Mouse (Mus musculus): ENCODE results near the gene Apol9b.

The Apol9b gene

DNA sequence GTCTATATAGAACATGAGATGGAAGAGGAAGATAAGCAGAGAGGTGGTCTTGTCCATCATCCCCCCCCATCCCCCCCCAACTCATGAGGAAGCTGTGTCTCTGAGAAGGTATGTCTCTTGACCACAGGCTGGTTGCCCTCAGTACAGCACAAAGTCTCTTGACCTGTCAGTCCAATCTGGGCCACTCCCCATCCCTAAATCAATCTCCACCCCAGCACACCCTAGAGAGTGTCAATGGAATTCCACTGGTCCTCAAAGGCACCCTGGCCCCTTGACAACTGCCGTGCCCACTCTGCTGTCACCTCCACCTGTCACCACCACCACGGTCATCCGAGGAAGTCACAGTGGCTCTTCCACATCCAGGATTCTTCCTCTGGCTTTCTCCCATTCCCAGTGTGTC lies 19.6 kb downstream of the Apol9b start:
- no peak for DNase-seq

DNA sequence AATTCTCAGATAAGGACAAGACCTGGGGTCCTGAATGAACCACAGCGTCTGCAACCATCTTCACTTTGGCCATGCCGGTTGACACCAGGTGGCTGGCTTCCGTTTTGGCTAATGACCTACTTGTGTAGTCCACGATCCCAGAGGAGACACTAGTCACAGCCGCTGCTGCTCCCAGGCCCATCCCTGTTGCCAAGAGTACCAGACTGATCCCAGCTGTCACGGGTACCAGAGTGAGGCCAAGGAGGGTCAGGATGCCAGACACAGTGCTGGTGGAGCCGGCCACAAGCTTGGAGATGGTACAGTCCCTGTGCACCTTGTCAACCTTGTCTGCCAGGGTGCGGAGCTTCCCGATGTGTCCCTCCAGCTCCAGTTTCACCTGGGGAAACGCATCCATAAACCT lies 20.9 kb downstream of the Apol9b start:
- DNase-seq = no peak

DNA sequence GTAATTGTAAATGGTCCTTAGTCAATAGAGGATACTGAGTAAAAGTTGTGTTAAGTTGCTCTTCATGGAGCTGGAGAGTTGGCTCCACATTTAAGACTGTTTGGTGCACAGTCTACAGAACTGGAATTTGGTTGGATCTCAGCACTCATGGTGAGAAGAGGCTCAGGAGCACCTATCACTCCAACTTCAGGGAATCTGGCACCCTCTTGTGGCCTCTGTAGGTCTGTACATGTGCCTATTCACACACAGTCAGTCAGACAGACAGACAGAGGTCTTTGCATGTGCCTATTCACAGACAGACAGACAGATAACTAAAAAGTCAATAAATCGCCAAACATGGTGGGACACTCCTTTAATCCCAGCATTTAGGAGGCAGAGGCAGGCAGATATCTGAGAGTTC lies 21.6 kb downstream of the Apol9b start:
- DNase-seq = peak; percentile 75

DNA sequence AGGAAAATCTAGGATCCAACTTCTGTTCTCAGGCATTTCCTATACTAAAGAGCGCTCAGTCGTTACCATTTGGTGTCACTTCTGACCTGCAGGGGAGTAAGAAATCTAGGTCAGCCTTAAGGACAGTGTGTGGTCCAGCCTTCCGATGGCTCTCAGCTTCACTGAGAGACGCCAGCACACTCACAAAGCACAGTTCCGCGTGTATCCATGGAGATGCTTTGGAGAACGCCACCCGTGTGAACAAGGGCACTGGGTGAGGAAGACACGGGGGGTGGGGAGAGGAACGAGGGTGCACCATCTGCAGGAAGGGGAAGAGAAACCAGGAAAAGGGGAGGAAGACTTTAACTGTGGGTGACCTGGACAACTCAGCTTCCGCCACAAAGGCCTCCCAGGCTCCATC lies 23.6 kb downstream of the Apol9b start:
- DNase-seq = no peak

DNA sequence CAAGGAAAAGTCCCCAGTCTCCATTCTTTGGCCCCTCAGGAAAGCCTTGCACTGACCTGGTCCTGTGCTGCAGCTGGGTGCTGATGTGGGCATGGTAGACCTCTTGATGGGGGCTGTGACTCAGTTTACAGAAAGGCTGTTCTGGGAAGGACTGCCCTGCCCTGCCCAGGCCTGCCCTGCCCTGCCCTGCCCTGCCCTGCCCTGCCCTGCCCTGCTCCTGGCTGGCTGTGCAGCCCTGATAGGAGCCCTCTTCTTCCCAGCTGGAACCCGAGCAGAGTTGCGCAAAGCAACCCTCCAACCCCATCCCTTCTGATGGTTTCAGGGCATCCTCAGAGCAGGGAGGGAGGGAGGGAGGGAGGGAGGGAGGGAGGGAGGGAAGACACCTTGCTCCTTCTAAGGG lies 26.3 kb downstream of the Apol9b start:
- DNase-seq = no peak

DNA sequence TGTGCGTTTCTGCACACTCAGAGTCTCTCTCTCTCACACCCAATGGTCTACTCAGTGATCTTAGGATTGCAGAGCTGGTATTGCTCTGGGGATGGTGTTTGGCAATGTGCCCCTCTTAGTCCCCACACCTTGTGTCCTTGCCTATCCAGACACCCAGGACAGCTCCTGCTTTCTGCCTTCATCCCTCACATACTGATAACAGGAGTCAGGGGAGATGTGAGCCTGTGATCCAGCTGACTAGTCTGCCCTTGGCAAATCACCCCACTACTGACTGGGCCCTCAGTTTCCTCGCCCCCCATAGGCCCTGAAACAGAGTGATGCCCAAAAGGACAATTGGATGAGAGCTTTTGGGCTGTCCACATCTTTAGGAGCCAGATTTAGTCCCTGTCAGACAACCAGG lies 27.2 kb downstream of the Apol9b start:
- no peak for DNase-seq

DNA sequence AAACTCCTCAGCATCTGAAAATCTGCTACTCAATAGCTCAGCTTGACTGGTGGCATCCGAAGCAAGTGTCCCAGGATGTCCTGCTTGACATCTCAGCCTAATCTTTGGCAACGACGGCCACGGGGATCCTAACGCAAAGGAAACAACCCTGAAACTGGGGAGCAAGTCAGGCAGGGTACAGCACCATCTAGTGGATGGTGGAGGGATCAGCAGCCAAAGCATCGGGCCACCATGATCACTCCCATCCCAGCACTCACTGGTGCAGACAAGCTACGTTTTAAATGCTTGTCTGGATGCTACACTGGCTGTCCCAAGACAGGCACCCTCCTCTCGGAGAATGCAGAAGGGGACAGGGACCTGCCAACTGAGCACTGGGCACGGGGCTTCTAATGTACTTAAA lies 28.0 kb downstream of the Apol9b start, which contains the start of gene Apol8:
Gene Apol8 (minus strand): TSS at position 156 of the 400 bp plus-strand sequence.
- DNase-seq = peak; percentile 65

DNA sequence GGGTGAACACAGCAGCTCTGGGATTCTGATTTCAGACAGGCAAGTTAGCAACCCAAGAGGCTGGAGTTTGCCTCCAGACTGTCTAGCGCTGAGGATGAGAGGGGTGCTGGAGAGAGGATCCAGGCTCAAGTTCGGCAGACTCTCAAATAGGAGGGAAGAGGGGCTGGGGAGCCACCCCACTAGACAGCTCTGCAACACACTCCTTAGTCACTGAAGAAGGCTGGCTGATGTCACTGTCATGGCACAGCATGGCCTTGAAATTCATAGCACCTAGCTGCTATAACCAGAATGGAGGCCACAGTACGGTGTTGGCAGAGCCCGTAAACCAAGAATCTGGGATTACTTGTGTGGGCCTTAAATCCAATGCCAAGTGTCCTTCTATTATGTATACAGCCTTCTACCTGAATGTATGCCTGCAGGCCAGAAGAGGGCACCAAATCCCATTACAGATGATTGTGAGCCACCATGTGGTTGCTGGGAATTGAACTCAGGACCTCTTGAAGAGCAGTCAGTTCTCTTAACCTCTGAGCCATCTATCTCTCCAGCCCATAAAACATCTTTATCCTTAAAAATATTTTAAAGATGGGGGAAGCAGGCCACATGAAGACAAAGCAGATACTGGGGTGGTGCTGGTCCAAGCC lies 28.9 kb downstream of the Apol9b start:
- no peak for DNase-seq

DNA sequence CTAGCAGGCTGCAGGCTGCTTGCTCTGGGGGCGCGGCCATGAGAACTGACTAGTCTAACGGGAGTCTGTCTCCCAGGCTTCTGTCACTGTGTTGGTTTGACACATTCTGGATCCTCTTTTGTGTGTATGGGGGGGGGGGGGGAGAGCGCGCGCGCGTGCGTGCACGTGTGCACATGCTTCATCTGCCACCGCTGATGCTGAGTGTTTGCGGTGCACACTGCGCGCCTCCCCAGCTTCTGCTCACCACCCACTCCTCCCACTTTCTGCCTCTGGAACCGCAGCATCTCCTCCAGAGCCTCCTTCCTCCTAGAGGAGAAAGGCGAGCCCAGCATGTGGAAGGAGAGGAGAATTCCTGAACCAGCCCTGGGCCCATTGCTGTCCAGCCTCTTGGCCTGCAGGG lies 31.2 kb downstream of the Apol9b start:
- no peak for DNase-seq

DNA sequence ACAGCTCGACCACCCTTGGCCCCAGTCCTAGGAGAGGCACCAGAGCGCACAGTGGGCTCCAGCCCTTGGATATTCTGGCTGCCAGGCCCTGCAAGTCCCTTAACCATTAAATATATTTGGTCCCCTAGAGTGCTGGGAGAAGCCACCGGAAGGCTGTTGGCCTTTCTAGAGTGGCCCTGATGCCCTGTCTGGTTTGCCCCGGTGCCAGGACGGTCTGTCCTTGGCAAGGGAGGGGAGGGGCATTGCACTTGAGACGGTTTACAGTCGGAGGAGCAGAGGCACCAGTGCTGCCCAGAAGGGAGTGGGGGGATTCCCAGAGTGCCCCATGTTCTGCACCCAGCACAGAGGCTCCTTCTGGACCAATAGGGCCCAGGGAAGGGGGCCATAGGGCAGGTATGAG lies 32.2 kb downstream of the Apol9b start:
- no peak for DNase-seq

DNA sequence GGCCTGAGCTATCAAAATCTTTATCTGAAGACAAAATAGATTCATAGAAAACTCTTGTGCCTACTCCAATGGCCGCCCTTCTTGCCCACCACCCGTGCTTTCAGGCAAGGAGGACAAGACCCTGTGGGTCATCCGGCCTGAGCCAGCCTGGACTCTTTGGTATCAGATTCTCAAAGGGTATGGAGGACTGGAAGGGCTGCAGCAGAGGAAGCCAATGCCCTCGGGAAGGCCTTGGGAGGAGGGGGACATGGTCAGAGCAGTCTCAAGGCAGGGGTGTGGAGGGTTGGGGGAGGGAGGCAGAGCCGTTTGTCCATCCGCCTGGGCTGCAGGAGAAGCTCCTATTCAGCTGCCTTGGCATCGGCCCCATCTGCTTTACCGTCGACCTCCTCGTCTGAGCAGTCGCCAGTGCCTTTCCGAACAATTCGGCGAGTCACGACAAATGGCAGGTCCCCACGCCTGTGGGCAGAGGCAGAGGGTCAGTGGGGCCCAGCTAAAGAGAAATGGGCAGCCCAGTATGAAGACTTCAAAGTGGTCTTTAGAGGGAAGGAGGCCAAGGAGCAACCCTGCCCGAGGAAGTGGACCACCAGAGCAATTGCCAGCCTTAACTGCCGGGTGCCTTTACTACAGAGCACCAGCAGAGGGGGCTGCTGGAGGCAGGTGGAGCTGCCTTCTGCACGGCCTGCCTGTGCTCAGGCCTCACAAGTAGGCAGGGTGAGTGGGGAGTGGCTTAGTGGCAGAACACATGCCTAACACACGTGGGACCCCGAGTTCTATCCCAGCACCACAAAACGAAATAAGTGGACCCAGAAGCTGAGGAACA lies 32.9 kb downstream of the Apol9b start:
- peak; percentile 44 for DNase-seq

DNA sequence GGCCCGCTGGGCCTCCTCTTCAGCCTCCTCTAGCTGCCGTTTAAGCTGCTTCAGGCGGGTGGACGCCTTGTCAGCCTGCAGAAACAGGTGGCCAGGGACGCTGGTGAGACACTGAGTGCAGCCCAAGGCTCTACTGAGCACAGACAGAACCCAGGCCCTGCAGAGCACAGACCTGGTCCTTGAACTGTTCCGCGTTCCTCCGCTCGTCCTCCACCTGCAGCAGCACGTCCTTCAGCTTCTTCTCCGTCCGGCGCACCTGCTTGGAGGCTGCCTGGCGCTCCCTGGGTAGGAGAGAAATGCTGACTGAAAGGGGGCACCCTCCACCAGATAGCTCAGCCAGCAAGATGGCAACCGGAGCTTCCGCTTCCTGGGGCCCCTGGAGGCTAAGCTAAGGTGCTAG lies 34.2 kb downstream of the Apol9b start:
- DNase-seq = no peak

DNA sequence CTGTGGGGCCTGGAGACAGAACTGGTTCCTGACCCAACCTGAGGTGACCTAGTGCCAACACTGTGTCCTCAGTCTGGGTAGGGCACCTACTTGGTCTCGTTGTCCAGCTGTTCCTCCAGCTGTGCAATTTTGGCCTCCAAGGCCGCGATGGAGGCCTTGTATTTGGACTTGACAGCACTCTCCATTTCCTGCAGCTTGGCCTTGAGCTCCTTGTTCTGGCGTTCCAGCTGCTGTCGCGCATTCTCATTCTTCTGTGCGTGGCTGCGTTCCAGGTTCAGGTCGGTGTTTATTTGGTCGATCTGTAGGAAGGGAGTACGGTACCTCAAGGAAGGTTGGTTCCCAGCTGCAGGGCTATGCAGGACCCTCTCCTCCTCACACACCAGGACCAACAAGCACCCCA lies 34.9 kb downstream of the Apol9b start:
- DNase-seq = no peak

DNA sequence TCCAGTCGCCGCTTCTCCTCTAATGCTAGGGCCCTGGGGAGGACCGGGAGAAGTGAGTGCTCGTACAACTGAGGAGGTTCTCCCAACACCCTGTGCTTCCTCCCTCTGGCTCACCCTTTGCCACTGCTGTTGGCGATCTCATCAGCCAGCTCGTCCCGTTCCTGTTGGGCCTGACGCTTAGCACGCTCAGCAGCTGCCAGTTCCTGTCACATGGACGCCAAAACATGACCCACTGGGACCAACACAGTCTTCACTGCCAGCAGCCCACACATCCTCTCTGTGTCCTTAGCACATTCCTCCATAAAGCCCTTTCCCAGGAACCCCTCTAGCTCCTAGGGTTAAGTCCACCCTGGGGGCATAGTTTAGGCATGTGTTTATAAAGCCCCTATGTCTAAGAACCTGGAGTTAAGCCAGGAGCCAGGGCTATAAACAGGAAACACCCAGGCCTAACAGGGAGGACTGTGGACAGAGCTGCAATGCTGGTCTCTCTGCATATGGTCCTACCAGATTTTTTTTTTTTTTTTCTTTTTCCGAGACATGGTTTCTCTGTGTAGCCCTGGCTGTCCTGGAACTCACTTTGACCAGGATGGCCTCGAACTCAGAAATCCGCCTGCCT lies 35.7 kb downstream of the Apol9b start:
- DNase-seq = peak; percentile 84

DNA sequence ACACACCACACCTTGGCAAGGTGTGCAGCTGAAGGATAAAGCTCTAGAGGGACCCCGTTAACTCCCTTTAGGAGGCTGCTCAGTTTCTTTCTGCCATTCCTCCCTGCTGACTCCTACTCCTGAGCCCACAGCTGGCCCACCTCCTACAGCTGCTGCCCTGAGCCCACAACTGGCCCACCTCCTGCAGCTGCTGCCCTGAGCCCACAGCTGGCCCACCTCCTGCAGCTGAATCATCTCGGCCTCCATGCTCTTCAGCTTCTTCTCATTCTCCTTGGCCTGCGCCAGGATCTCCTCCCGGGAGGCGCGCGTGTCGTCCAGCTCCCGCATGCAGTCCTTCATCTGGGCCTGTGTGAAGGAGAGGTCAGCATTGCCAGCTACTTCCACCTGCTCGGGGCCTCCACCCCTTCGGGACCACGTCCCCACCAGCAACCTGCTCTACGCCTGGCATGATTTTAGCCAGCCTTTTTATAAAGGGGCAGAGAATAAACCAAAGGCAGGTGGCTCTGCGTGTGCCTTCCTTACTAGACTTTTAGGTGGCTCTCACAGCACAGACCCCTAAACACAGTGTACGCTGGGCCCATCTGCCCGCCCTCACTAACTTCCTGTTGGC lies 36.8 kb downstream of the Apol9b start:
- DNase-seq = no peak

DNA sequence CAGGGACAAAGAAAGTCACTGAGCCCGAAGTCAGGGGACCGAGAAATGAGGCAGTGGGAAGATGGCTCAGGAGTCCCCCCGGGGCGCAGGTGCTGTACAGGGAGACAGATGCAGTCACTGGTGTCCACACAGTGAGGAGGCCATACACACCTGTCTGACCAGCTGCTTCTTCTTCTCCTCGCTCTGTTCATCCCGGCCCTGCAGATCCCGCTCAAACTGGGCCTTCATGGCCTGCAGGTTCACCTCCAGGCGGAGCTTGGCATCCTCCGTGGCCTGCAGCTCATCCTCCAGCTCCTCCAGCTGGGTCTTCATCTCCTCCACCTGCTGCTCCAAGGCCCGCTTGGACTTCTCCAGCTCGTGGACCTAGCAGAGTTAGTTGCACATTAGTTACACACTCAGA lies 38.1 kb downstream of the Apol9b start:
- DNase-seq = no peak

DNA sequence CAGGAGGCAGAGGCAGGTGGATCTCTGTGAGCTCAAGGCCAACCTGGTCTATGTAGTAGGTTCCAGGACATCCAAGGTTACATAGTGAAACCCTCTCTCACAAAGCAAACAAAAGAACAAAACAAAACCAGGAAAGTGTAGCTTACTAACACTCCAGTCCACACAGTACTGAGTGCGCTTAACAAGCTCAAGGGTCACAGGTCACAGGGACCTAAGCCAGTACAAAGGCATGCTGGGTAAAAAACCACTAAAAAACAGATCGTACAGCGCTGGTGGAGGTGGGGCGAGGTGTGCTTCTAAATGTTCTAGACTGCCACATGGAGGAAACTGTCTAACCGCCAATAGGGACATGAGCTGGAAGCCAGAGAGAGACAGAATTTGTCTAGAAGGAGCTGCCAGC lies 41.5 kb downstream of the Apol9b start:
- DNase-seq = no peak

DNA sequence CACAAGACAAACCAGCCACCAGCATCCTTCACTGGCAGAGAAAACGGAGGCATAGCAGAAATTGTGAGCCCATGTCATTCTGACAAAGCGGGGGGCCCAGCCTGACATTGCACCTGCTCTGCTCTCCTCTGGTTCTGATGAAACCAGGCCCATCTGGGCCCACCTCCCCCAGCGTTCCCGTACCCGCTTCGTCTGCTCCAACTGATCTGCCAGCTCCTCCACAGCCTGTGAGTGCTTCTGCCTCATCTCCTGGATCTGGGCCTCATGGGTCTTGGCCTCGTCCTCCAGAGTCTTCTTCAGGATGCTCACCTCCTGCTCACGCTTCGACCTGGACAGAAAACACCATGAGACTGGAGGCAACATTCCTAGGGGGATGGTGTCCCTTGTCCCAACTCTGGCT lies 42.1 kb downstream of the Apol9b start:
- DNase-seq = no peak

DNA sequence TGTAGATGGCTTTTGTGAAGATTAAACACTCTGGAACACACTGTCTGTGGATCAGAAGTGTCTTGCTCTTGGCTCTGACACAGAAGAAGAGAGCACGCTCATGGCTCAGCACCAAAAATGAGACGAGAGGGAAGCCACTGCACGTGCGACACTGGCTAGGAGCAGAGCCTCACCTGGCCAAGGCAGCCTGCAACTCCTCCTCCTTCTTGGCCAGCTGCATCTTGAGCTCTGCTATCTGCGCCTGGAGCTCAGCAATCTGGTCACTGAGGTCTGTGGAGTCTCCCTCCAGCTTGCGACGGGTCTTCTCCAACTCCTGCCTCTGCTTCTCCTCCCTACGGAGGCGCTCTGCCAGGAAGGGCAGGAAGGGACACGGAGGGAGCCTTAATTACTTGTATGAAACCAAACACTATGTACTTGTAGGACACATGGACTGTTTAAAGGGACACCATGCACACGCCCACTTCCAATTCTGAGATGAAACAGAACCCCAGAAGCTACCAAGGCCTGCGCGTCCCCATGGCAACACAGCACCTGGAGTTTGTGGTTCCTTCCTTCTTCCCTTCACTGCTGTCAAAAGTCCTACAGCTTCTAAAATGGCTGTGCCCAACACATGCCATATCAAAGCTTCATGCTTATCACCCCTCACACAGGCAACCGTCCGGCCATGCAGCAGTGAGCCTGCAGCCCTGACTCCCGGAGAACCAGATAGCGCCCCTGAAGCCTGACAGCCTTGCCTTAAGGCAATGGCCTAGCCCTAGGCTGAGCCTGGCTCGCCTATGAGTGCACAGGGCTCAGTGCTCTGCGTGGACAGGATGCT lies 44.5 kb downstream of the Apol9b start:
- DNase-seq = no peak

DNA sequence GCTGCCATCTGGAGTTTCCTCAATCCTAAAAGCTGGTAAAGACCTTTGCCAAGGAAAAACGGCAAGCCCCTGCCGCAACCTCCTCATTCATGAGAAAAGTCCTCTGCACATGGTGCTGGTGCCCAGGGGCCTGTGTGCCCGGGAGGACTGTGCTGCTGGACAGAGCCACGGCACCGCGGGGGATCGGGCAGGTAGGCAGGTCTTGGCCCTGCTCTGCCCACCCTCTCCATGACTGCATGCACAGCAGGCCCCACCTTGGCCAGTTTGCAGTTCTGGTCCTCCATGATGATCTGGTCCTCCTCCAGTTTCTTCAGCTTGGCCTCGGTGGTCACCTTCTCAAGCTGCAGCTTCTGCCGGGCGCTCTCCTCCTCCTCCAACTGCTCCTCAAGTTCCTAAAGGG lies 45.5 kb downstream of the Apol9b start:
- DNase-seq = no peak

DNA sequence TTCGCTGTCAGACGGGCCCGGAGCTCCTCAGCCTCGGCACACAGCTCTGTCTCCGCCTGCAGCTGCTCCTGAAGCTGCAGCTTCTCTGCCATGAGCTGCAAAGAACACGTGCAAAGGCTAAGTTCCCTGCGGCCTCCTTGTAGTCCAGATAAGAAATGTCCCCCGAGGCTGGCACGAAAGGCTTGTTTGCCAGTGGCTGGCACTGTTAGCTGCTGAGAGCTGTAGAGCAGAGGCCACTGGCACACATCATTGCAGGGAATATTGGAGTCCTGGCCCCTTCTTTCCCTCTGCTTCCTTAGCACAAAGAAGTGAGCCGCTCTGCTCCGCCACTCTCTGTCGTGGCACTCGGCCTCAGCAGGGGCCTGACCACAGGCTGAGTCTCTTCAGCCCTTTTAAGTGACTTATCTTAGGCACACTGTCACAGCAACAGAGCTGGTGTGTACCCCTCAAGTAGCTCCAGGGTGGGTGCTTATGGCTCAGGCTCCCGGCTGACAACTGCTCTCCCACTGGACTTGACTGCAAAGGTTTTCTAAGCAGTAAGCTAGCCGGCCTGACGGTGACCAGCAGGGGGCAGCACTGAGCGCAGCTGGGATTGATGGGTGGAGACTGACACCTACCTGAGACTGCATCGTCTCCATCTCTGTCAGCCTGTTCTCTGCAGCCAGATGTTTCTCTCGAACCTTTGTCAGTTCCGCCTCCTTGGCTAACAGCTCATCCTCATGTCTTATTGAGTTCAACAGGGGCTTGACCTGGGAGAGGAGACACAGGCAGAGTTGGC lies 46.5 kb downstream of the Apol9b start:
- DNase-seq = peak; percentile 83

DNA sequence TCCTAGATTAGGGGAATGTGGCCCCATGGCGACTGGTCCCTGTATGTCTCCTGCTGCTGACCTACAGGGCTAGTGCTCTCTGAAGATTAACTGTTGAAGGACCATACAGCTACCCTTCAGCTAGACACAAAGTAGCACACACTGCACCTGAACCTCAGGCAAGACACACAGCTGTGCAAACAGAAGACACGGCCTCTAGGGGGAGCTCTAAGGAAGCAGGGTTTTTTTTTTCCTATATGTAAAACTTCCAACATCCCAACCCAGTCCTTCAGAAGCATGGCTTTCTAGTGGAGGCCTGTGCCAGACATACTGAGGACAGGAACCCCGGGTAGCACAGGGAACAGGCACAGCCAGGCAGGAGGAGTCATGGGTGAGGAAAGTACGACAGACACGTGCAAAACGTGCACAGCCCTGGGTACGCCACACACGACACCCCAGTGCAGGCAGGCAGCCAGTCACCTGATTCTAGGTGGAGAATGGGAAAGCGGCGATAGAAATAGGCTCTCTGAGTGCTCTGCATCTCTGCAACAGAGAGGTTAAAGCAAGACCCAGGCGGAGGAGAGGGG lies 53.7 kb downstream of the Apol9b start:
- peak; percentile 79 for DNase-seq

Measured in lung, postnatal 36 days (tissue).